Mouse (Mus musculus) limb, embryonic 11.5 days (tissue): ENCODE results near the gene Olfr920. TPM values are rescaled to one million over a fixed set of nuclear protein-coding genes. Genes with fewer than 3 reads are reported as not detected.

ENCODE experiments used
- ATAC-seq: fragments of 200-750 bp; cut with Nextera tagmentation; 2 replicates; pipeline ENCODE4 v1.8.0; 2017; ENCODE audit warnings: low read depth; ENCODE audit not compliant: insufficient number of reproducible peaks, low FRiP score, low TSS enrichment
- DNase-seq: peaks from one replicate; pipeline ENCODE4 v3.0.0-alpha.2; 2015; ENCODE audit warnings: low spot score
- H3K27ac ChIP-seq: fragments of 300-500 bp; sonication (generic); replicated peaks from 2 replicates; pipeline ENCODE4 v1.5.1; 2014; ENCODE audit warnings: low read depth, mild to moderate bottlenecking, low read length
- H3K27me3 ChIP-seq: fragments of 300-500 bp; sonication (generic); 2 replicates; pipeline ENCODE4 v1.6.1; 2014; ENCODE audit warnings: mild to moderate bottlenecking, low read length, mixed read lengths; ENCODE audit not compliant: control insufficient read depth, insufficient read depth
- H3K36me3 ChIP-seq: fragments of 300-500 bp; sonication (generic); 2 replicates; pipeline ENCODE4 v1.6.1; 2014; ENCODE audit warnings: mild to moderate bottlenecking, low read length, moderate library complexity, mixed read lengths; ENCODE audit not compliant: control insufficient read depth, insufficient read depth
- H3K4me1 ChIP-seq: fragments of 300-500 bp; sonication (generic); 2 replicates; pipeline ENCODE4 v1.6.1; 2014; ENCODE audit warnings: low read length, mixed read lengths; ENCODE audit not compliant: control insufficient read depth, insufficient read depth
- H3K4me2 ChIP-seq: fragments of 300-500 bp; sonication (generic); 2 replicates; pipeline ENCODE4 v1.6.1; 2014; ENCODE audit warnings: low read depth, mild to moderate bottlenecking, moderate library complexity; ENCODE audit not compliant: severe bottlenecking
- H3K4me3 ChIP-seq: fragments of 300-500 bp; sonication (generic); 2 replicates; pipeline ENCODE4 v1.5.1; 2014; ENCODE audit warnings: low read depth, low read length
- H3K9ac ChIP-seq: fragments of 300-500 bp; sonication (generic); 2 replicates; pipeline ENCODE4 v1.6.1; 2014; ENCODE audit warnings: mild to moderate bottlenecking, low read length
- H3K9me3 ChIP-seq: fragments of 300-500 bp; sonication (generic); 2 replicates; pipeline ENCODE4 v1.6.1; 2016; ENCODE audit warnings: low read length; ENCODE audit not compliant: control insufficient read depth
- WGBS: fragments of 180-500 bp; shearing (Covaris S2); extraction: QIAGEN DNeasy Blood & Tissue Kit; methylation state at CpG from one replicate; pipeline ENCODE4 v1.1.7; 2014; 5-methylcytosine and 5-hydroxymethylcytosine counted together
- polyA plus RNA-seq: library from polyadenylated mRNA; unstranded; fragments of >200 nt; fragmentation: Nextera tagmentation; extraction: Ambion mirVana; gene quantifications from 2 replicates; pipeline ENCODE4 v1.2.1, GENCODE M21; 2014

Olfr920 gene
- 0.03 TPM in 1 of 2 replicates, not detected in the other for polyA plus RNA-seq

GRCm38 (mm10) chr9:38751999-38752398 is at the start of gene Olfr920:
Olfr920 (plus strand) TSS chr9:38752299.
- H3K27me3 ChIP-seq = no peaks in the 10 kb centered on the region
- H3K27ac ChIP-seq = no peak within 1 kb of the TSS
- no peaks in the 10 kb centered on the region for H3K36me3 ChIP-seq
- ATAC-seq (no peak), DNase-seq (no peak)
- H3K4me3 ChIP-seq = no peak within 1 kb of the TSS
- WGBS = 90% methylated on average over 1 of the region's 1 CpGs
- H3K4me1 ChIP-seq = no peaks in the 10 kb centered on the region
- no peak within 1 kb of the TSS for H3K4me2 ChIP-seq
- no peak within 1 kb of the TSS for H3K9ac ChIP-seq
- no peaks in the 10 kb centered on the region for H3K9me3 ChIP-seq

- DNase-seq (no peak), ATAC-seq (peak; percentile 78; the same call in 1 of the 2 replicates)
- no peaks in the 10 kb centered on the region for H3K36me3 ChIP-seq
- no peak within 1 kb of the TSS for H3K27ac ChIP-seq
- peak within 1 kb of the TSS; percentile 48 for H3K4me2 ChIP-seq
- peak within 1 kb of the TSS; percentile 43 for H3K9ac ChIP-seq
- WGBS = 6% methylated on average over 4 of the region's 4 CpGs
- no peaks in the 10 kb centered on the region for H3K27me3 ChIP-seq
- H3K9me3 ChIP-seq = no peaks in the 10 kb centered on the region
- H3K4me3 ChIP-seq = peak within 1 kb of the TSS; percentile 47
- no peaks in the 10 kb centered on the region for H3K4me1 ChIP-seq
These were observed 34.0 kb upstream of the Olfr920 start, which contains the start of gene Vwa5a for GRCm38 (mm10) chr9:38718102-38718501. Vwa5a (plus strand) TSS chr9:38718268.

DNA sequence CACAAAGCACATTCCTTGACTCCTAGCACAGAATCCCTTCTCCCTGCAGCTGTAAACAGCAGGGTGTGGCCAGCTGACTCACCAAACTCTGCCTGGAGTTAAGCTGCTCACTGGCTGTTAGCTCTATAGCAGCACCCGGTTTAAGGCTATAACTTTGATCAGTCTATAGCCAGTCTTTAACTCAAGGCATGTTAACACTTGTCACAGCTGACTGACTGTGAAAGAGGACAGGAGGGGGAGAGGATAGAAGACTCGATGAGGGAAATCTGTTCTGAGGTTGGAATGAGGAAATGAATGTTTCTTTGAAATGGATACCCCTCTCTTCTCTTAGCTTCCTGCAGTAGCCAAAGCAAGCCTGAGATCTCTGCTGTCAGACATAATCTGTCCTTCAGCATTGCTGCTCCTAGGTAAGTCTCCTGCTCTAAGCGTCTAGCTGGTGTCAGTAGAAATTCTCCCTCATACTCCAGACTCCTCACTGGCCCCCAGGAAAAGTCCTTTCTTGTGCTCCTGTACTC is 33.1 kb upstream of the Olfr920 start:
- no peaks in the 10 kb centered on the region for H3K9me3 ChIP-seq
- DNase-seq (no peak), ATAC-seq (no peak)
- peak overlapping the region; percentile 48 for H3K4me2 ChIP-seq
- no peak overlapping the region for H3K27ac ChIP-seq
- WGBS = 2% methylated on average over 3 of the region's 3 CpGs
- H3K36me3 ChIP-seq = no peaks in the 10 kb centered on the region
- peak overlapping the region; percentile 43; the same call in 1 of the 2 replicates for H3K9ac ChIP-seq
- H3K4me3 ChIP-seq = peak overlapping the region; percentile 47
- no peaks in the 10 kb centered on the region for H3K4me1 ChIP-seq
- no peaks in the 10 kb centered on the region for H3K27me3 ChIP-seq

- ATAC-seq = no peak
- 95% methylated on average over 1 of the region's 1 CpGs for WGBS
- no peak overlapping the region for H3K9ac ChIP-seq
These were observed 28.1 kb upstream of the Olfr920 start for GRCm38 (mm10) chr9:38724044-38724443.

GRCm38 (mm10) chr9:38728218-38728617 is 23.9 kb upstream of the Olfr920 start:
- ATAC-seq (no peak), DNase-seq (no peak)
- no peak overlapping the region for H3K4me2 ChIP-seq
- no peaks in the 10 kb centered on the region for H3K4me1 ChIP-seq
- 79% methylated on average over 3 of the region's 3 CpGs for WGBS
- H3K36me3 ChIP-seq = no peaks in the 10 kb centered on the region; the same call in 1 of the 2 replicates
- no peak overlapping the region for H3K9ac ChIP-seq
- no peak overlapping the region for H3K27ac ChIP-seq
- no peaks in the 10 kb centered on the region for H3K27me3 ChIP-seq
- H3K9me3 ChIP-seq = no peaks in the 10 kb centered on the region
- H3K4me3 ChIP-seq = no peak overlapping the region

More at GRCm38 (mm10) chr9:38724044-38724443, 28.1 kb upstream of the Olfr920 start:
- Histone ChIP-seq H3K4me2 (no peak overlapping the region), H3K27ac (no peak overlapping the region), H3K4me3 (no peak overlapping the region), H3K4me1 (no peaks in the 10 kb centered on the region), H3K36me3 (no peaks in the 10 kb centered on the region; the same call in 1 of the 2 replicates), H3K9me3 (no peaks in the 10 kb centered on the region), H3K27me3 (no peaks in the 10 kb centered on the region)
- no peak for DNase-seq

GRCm38 (mm10) chr9:38741408-38741807 is 10.7 kb upstream of the Olfr920 start:
- DNase-seq = no peak
- H3K4me1 ChIP-seq = no peaks in the 10 kb centered on the region

GRCm38 (mm10) chr9:38744619-38745315 is 7.3 kb upstream of the Olfr920 start:
- Histone ChIP-seq H3K27ac (no peak overlapping the region), H3K4me2 (no peak overlapping the region), H3K36me3 (no peaks in the 10 kb centered on the region), H3K4me1 (no peaks in the 10 kb centered on the region), H3K4me3 (no peak overlapping the region), H3K27me3 (no peaks in the 10 kb centered on the region), H3K9ac (no peak overlapping the region), H3K9me3 (no peaks in the 10 kb centered on the region)
- WGBS = 89% methylated on average over 4 of the region's 4 CpGs
- ATAC-seq (no peak), DNase-seq (no peak)

More at GRCm38 (mm10) chr9:38741408-38741807, 10.7 kb upstream of the Olfr920 start:
- no peak overlapping the region for H3K4me3 ChIP-seq
- no peaks in the 10 kb centered on the region for H3K27me3 ChIP-seq
- no peak overlapping the region for H3K27ac ChIP-seq
- WGBS = 85% methylated on average over 1 of the region's 1 CpGs
- no peak for ATAC-seq
- H3K9me3 ChIP-seq = no peaks in the 10 kb centered on the region
- H3K4me2 ChIP-seq = no peak overlapping the region
- no peaks in the 10 kb centered on the region for H3K36me3 ChIP-seq
- H3K9ac ChIP-seq = no peak overlapping the region

DNA sequence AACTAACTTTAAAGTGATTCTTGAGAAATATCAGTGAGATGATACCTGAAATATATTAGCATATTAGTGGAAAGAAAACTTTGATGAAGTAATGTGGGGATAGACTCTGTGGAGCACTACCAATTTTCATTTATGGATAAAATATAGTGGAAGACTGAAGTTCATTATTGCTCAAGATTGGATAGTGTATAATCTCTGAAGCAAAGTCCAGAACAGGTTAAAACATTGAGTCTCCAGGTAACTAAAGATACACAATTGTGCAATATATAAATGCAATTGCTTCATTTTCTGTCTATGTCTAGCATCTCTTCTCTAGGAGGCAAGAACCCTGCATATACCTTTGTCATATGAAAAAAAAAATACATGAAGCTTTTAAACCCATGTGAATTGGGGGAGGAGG is 20.7 kb downstream of the Olfr920 start, which contains the start of gene Olfr921:
Gene Olfr921, plus strand, starts transcription at position 301 of the 400 bp plus-strand sequence.
- Histone ChIP-seq H3K27ac (no peak within 1 kb of the TSS), H3K9ac (no peak within 1 kb of the TSS), H3K36me3 (no peaks in the 10 kb centered on the region), H3K4me2 (no peak within 1 kb of the TSS), H3K9me3 (no peaks in the 10 kb centered on the region), H3K4me3 (no peak within 1 kb of the TSS), H3K27me3 (no peaks in the 10 kb centered on the region), H3K4me1 (no peaks in the 10 kb centered on the region)
- no peak for DNase-seq
- no peak for ATAC-seq
